Mouse (Mus musculus) spleen, adult 12 weeks (tissue): ENCODE measurements around the gene Gm15130.

ENCODE experiments used
- DNase-seq: peaks from one replicate; pipeline ENCODE4 v3.0.0; 2022; ENCODE audit warnings: low spot score

Gm15130 gene

GRCm38 (mm10) chr2:111152836-111153235, at the start of gene Gm15130:
Gene Gm15130, minus strand, starts transcription at chr2:111152936.
- no peak for DNase-seq

GRCm38 (mm10) chr2:111182068-111182467, 29.3 kb upstream of the Gm15130 start:
- no peak for DNase-seq

- no peak for DNase-seq
Measured at GRCm38 (mm10) chr2:111135739-111136138, 17.0 kb downstream of the Gm15130 start.

GRCm38 (mm10) chr2:111105882-111106281, 46.9 kb downstream of the Gm15130 start, which contains the start of gene Gm13941:
Gene Gm13941, minus strand, starts transcription at chr2:111105982.
- DNase-seq, result no peak
